Mouse (Mus musculus) liver, embryonic 14.5 days (tissue): ENCODE results near the gene Xdh. TPM values are rescaled to one million over a fixed set of nuclear protein-coding genes. Genes with fewer than 3 reads are reported as not detected.

Experiments
- ATAC-seq: fragments of 200-750 bp; cut with Nextera tagmentation; 2 replicates; pipeline ENCODE4 v1.8.0; 2017; ENCODE audit warnings: moderate number of reproducible peaks, mild to moderate bottlenecking, moderate library complexity; ENCODE audit not compliant: insufficient read depth
- DNase-seq, 3 experiments: peaks; one replicate each; pipeline ENCODE4 v3.0.0-alpha.2; 2012 to 2013; ENCODE audit warnings: low read depth in 3 of 3, low spot score in 3 of 3
- H3K27ac ChIP-seq: fragments of 300-500 bp; sonication (generic); 2 replicates; pipeline ENCODE4 v1.5.1; 2014; ENCODE audit warnings: moderate library complexity, mild to moderate bottlenecking, control low read depth, inconsistent platforms
- H3K27me3 ChIP-seq: fragments of 300-500 bp; sonication (generic); 2 replicates; pipeline ENCODE4 v1.6.1; 2014; ENCODE audit warnings: mild to moderate bottlenecking, low read length, moderate library complexity; ENCODE audit not compliant: control insufficient read depth, insufficient read depth
- H3K36me3 ChIP-seq: fragments of 300-500 bp; sonication (generic); replicated peaks from 2 replicates; pipeline ENCODE4 v1.6.1; 2014; ENCODE audit warnings: low read depth; ENCODE audit not compliant: control insufficient read depth, insufficient read depth
- H3K4me1 ChIP-seq, 2 experiments: fragments of 200-500 bp in 1 of 2; fragments of 300-500 bp in 1 of 2; sonication (generic) in 1 of 2; replicated peaks; 2 replicates each; pipeline ENCODE4 v1.6.1; 2012 to 2014; ENCODE audit warnings: antibody characterized with exemption in 1 of 2, inconsistent platforms in 1 of 2, low read length in 1 of 2; ENCODE audit not compliant: control insufficient read depth in 2 of 2, insufficient read depth in 2 of 2
- H3K4me2 ChIP-seq: fragments of 300-500 bp; sonication (generic); 2 replicates; pipeline ENCODE4 v1.6.1; 2014; ENCODE audit warnings: low read depth, mild to moderate bottlenecking, control low read depth, moderate library complexity
- H3K4me3 ChIP-seq, 2 experiments: fragments of 200-500 bp in 1 of 2; fragments of 300-500 bp in 1 of 2; sonication (generic) in 1 of 2; 2 replicates each; pipeline ENCODE4 v1.5.1; 2012 to 2014; ENCODE audit warnings: low read depth in 2 of 2, low read length in 2 of 2, mild to moderate bottlenecking in 2 of 2, control low read depth in 1 of 2, inconsistent platforms in 1 of 2, moderate library complexity in 1 of 2; ENCODE audit not compliant: insufficient read depth in 1 of 2
- H3K9ac ChIP-seq: fragments of 300-500 bp; sonication (generic); replicated peaks from 2 replicates; pipeline ENCODE4 v1.6.1; 2014; ENCODE audit warnings: mild to moderate bottlenecking, control low read depth, moderate library complexity
- H3K9me3 ChIP-seq: fragments of 300-500 bp; sonication (generic); 2 replicates; pipeline ENCODE4 v1.6.1; 2016; ENCODE audit warnings: low read length, mixed read lengths; ENCODE audit not compliant: control insufficient read depth
- CTCF ChIP-seq: IDR thresholded peaks from 2 replicates; pipeline ENCODE4 v1.5.1; 2016; ENCODE audit warnings: antibody characterized with exemption, low read depth, control low read depth
- EP300 ChIP-seq: IDR thresholded peaks from 2 replicates; pipeline ENCODE4 v1.6.1; 2016; ENCODE audit warnings: antibody characterized with exemption, low read depth
- WGBS: fragments of 180-500 bp; shearing (Covaris S2); extraction: QIAGEN DNeasy Blood & Tissue Kit; methylation state at CpG from one replicate; pipeline ENCODE4 v1.1.7; 2014; ENCODE audit not compliant: insufficient replicate concordance; 5-methylcytosine and 5-hydroxymethylcytosine counted together
- polyA plus RNA-seq, 2 experiments: library from polyadenylated mRNA; depleted of rRNA in 1 of 2; stranded (reverse) in 1 of 2; unstranded in 1 of 2; fragments of >200 nt; fragmentation: Nextera tagmentation in 1 of 2; extraction: Ambion mirVana in 1 of 2; gene quantifications; 2 replicates each; pipeline versions ENCODE4 v1.2.1 to v1.2.3; 2012 to 2014

Gene Xdh
- polyA plus RNA-seq, 2 experiments: 0.85 to 1.3 TPM

DNA sequence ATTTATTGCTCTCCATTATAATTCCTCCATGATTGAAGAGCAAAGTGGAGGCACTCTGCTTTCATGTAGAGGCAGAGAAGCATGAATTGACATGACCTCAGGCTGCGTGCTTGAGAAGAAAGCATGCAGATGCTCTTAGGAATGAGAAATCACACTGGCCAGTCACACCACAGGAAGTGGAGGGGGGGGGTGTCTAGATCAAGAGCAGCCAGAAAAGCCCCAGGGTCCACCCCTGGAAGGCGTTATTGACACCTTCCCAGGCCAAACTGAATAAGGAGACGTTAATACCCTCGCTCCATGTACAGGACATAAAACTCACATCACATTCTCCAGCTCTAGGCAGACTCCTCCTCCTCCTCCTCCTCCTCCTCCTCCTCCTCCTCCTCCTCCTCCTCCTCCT, 34.5 kb upstream of the Xdh start:
- no peak overlapping the region for H3K4me2 ChIP-seq
- no peaks in the 10 kb centered on the region for H3K36me3 ChIP-seq
- ATAC-seq: no peak
- no peak overlapping the region for H3K9ac ChIP-seq
- H3K27ac ChIP-seq: no peak overlapping the region
- no peaks in the 10 kb centered on the region for H3K27me3 ChIP-seq
- WGBS: 7% methylated on average over 4 of the region's 4 CpGs
- no peak overlapping the region for H3K4me3 ChIP-seq
- no peaks in the 10 kb centered on the region for H3K4me1 ChIP-seq
- no peak for DNase-seq
- no peak for TF ChIP-seq EP300
- TF ChIP-seq CTCF: no peak
- no peaks in the 10 kb centered on the region for H3K9me3 ChIP-seq

DNA sequence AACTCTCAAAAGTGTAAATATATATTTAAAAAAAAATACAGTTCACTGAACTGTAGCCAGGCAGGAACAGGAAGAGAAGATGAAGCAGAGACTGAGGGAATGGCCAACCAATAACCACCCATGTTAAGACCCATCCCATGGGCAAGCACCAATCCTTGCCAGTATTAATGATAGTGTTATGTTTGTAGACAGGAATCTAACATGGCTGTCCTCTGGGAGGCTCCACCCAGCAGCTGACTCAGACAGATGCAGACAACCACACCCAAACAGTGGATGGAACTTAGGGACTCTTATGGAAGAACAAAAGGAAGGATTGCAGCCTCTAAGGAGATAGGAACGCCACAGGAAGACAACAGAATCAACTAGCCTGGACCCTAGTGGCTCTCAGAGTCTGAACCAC, 32.9 kb upstream of the Xdh start:
- no peaks in the 10 kb centered on the region for H3K27me3 ChIP-seq
- no peaks in the 10 kb centered on the region for H3K9me3 ChIP-seq
- H3K36me3 ChIP-seq: no peaks in the 10 kb centered on the region
- H3K9ac ChIP-seq: no peak overlapping the region
- H3K27ac ChIP-seq: no peak overlapping the region
- DNase-seq (no peak), ATAC-seq (no peak)
- WGBS: 33% methylated on average over 1 of the region's 1 CpGs
- no peaks in the 10 kb centered on the region for H3K4me1 ChIP-seq
- TF ChIP-seq CTCF (no peak), EP300 (no peak)
- H3K4me2 ChIP-seq: no peak overlapping the region
- no peak overlapping the region for H3K4me3 ChIP-seq

DNA sequence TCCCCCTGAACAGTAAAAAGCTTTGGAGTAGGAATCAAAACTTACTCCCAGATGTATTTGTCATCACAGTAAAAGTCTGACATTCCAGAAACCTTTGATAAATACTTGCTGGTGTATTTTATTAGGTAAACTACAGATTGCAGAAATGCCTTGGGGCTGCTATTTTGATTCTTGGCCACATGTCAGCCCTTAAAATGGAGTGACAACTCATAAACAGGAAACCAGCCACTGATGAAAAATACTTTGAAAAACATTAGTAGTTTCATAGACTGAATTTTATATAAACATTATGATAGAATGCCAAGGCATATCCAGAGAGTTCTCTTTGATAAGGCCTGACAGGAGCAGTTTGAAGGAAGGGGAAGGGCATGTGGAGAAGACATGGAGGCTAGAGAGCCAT, 26.1 kb upstream of the Xdh start:
- H3K4me1 ChIP-seq: no peaks in the 10 kb centered on the region
- H3K9me3 ChIP-seq: no peaks in the 10 kb centered on the region
- no peaks in the 10 kb centered on the region for H3K27me3 ChIP-seq
- H3K4me3 ChIP-seq: no peak overlapping the region
- DNase-seq (no peak), ATAC-seq (no peak)
- no peaks in the 10 kb centered on the region for H3K36me3 ChIP-seq
- H3K27ac ChIP-seq: no peak overlapping the region
- no peak overlapping the region for H3K9ac ChIP-seq
- TF ChIP-seq EP300 (no peak), CTCF (no peak)
- no peak overlapping the region for H3K4me2 ChIP-seq

DNA sequence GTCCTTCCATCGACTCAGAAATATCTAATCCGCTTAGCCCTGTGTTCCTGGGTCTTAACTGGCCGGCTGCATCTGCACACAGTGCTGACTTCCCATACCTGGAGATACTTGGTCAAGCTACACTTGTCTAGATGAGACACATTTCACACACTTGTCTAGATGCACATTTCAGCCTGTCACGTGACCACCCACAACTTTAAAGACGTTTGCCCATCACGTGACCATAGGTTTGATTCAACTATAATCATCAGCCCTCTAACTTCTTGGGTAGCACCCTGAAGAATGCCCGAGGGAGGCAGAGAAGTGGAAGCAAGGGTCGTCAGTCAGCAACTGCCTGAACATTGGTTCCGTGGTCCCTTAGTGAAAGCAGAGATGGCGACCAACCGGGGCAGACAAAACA, 22.7 kb upstream of the Xdh start:
- ATAC-seq (no peak), DNase-seq (no peak)
- no peak overlapping the region for H3K27ac ChIP-seq
- no peak overlapping the region for H3K4me3 ChIP-seq
- 69% methylated on average over 11 of the region's 11 CpGs for WGBS
- H3K36me3 ChIP-seq: no peaks in the 10 kb centered on the region
- no peaks in the 10 kb centered on the region for H3K4me1 ChIP-seq
- no peak for TF ChIP-seq EP300
- TF ChIP-seq CTCF: no peak
- no peak overlapping the region for H3K4me2 ChIP-seq
- no peaks in the 10 kb centered on the region for H3K9me3 ChIP-seq
- no peak overlapping the region for H3K9ac ChIP-seq
- H3K27me3 ChIP-seq: no peaks in the 10 kb centered on the region

DNA sequence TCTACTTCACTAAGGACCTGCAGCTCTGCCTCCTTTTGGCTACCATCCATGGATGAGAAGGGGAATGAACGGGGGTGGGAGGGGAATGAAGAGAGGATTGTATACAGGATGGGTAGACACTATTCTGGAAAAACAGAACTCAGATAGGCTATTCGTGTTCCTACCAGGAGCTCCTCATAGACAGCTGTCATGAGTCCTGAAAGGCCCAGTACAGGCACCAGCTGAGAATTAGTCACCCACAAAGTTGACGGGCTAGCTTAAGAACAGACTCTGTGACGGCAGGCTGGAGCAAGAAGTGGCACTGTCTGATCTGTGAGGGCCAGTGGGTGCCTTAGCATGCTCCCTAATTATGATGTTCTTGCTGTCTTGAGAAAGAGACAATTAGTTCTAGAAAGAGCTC, 21.3 kb upstream of the Xdh start:
- TF ChIP-seq CTCF: no peak
- no peak for TF ChIP-seq EP300
- Histone ChIP-seq H3K4me2 (no peak overlapping the region), H3K36me3 (no peaks in the 10 kb centered on the region), H3K4me3 (no peak overlapping the region), H3K27ac (no peak overlapping the region), H3K4me1 (no peaks in the 10 kb centered on the region), H3K9ac (no peak overlapping the region), H3K27me3 (no peaks in the 10 kb centered on the region), H3K9me3 (no peaks in the 10 kb centered on the region)
- no peak for ATAC-seq
- 55% methylated on average over 4 of the region's 4 CpGs for WGBS
- DNase-seq: no peak
